Mouse (Mus musculus) fat pad, adult 2 months (tissue): ENCODE data around the gene Polr3a.
A peak's percentile ranks its signal among the peaks of the same experiment; 100 is the strongest.

ENCODE experiments used
- DNase-seq: peaks from one replicate; pipeline ENCODE4 v3.0.0-alpha.2; 2011; ENCODE audit warnings: low read depth, low spot score; ENCODE audit errors: extremely low read depth

Polr3a gene

DNA sequence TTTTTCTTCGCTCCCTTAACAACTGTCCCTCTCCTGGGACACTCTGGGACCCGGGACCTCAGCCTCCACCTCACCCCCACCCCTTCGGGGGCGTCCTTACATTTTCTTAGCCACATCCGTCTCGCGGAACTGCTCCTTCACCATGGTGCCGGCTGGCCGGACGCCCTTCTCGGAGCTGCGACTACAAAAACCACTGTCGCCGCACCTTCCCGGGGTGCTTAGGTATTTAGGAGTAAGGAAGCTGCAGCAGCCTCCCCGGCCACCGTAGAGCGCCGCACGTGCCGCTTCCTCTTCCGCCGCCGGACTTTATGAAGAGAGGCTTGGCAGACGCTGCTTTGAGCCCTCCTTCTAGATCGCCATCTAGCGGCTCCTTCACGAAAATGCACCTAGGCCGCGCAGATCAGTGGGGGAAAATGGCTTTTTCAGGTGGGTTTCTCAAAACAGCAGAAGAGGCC, at the start of gene Polr3a, which contains the start of gene Rps24:
TSS of gene Polr3a (minus strand) at position 286 of the 455 bp plus-strand sequence.
TSS of gene Rps24 (plus strand) at position 353 of the 455 bp plus-strand sequence.
- peak; percentile 45 for DNase-seq

DNA sequence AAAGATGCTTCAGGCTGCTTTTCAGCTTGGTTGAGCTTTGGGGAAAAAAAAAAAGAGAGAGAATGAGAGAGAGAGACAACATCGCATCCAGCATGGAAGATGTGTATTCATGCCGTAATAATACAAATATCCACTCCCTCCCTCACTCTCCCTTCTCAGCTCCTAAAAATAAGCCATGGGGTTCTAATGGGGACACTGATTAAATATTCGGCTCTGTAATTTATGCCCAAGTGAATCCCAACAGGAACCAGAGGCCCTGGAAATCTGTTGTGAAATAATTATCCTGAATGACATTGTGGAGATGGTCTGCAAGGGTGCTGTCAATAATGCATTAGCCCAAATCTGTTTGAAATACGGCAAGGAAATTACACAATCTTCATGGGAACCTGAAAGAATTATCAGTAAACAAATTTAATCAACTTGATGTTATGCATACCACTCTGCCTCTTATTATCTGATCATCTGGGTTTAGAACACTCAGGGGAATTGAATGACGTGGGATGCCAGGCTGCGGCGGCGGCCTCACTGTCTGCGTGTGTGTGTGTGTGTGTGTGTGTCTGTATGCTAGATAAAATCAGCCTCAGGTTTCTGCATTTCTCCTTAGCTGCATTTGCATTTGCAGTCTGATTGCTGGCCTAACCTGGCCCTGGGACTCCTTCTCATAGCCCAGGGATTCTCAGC, 48.1 kb upstream of the Polr3a start:
- no peak for DNase-seq

DNA sequence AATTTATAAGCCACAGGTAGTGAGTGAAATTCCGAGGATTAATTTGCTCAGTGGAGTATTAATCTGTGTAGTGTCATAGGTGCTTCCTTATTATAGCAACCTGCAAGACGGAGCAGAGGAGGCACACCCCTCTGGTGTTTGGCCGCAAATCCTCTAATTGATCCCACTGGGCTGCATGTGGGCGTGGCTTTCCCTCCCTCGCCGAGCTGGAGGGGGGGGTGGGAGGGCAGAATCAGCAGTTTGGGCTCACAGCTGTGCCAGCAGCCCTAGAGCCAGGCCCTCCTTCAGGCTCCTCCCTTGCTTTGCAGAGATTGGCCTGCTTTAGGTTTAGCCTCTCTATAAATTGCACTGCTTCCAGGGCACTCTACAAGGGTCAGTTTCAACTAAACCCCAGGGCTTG, 43.4 kb upstream of the Polr3a start:
- peak; percentile 10 for DNase-seq

DNA sequence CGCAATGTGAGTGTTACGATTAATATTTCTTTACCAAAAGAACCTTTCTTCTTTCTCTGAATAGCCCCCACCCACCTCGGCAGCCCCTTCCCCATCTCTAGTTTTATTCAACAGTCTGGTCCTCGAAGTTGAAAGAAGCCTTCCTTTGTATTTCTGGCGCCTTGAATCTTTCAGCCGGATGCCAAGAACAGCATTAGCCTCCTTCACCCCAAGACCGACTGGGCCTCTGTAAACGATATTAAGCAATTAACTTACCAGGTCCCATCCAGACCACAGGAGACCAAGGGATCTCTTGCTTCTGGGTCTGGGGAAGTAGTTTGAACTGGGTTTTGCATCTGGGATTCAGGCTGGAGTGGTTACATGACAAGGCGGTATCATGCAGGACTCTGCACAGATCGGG, 39.6 kb upstream of the Polr3a start:
- DNase-seq: no peak

DNA sequence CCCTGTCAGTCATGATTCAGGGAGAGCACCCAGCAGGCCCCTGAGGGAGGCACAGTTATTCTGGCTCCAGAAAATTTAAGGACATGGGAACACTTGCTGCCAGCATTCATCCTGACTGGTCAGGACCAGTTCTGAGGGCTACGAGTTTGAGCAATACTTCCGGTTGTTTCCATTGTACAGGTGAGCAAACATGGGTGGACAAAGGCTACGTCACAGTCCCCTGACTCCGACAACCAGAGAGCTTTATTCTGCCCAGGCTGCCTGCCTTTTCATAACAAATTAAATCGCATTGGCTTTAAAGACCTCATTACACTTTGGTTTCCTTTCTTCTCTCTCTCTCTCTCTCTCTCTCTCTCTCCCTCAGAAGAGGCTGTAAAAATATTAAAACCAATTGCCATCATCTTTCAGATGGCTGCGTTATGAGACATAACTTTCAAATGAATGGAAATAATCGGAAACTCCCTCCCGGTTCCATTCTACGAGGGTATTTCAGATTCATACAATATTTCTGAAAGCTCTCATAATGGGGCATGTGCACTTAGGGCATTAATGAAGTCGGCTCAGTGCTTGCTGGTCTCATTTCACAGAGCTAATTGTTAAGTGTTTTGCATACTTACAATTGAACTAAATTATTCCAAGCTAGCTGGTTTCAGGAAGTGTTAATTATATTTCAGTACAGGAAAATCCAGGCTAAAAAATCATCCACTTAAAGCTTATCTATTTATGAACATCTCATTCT, 39.0 kb upstream of the Polr3a start:
- no peak for DNase-seq

DNA sequence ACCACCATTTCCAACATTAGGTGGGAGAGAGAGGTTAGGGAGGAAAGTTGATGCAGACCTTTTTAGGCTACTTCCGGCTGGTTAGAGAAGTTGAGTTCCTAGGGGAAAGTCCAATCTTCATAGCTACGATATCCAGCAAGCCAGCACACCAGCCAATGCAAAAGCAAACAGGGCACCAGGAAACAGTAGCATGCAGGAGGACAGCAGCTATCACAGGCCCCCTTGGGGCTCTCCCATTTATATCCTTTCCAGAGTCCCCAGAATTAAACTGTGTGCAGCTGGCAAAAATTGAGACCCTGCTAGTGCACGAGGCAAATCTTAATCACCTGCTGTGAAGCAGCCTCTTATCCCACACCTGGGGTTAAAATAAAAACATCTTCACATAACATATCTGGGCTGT, 38.3 kb upstream of the Polr3a start:
- DNase-seq: no peak

DNA sequence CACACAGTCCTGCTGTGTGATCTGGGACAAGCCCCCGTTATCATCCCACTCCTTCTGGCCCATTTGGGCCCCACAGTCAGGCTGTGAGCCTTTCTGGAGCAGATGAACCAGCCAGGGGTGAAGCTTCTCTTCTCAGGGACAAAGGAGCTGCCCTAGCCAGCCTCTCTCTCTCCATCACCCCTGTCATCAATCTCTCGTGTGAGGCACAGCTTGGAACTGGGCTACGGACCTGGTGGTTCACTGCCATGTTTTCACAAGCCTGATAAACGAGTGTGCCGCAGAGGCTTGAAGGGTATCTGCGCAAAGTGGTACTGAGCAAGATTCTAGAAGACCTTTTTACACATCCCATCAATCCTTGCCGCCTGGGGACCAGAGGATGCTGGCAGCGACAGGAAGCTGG, 34.7 kb upstream of the Polr3a start:
- DNase-seq: no peak

DNA sequence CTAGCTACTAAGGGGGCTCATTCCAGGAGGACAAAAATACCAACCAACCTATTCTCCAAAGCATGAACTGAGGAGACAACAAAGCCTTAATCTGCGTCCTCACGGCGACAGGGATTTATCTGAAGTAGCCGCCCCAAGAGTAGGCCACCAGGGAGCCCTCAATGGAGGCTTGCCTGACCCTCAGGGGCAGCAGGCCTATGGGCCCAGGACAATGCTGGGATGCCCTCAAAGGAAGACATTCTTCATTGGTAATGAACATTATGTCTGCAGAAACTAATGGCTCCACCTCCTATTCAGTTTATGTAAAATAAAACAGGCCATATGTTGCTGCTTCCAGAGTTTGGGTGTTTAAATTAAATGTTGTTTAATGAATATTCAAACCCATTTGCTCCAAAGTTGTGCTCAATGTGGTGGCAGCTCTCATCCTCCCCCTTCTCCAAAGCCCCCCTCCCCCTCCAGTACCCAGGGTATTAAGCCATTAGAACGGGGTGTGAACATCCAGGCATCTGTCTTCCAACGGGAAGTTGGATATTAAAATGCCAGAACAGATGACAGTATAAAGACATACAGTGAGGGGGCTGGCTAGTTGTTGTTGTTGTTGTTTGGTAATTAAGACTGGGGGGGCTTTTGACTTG, 25.8 kb upstream of the Polr3a start:
- no peak for DNase-seq

DNA sequence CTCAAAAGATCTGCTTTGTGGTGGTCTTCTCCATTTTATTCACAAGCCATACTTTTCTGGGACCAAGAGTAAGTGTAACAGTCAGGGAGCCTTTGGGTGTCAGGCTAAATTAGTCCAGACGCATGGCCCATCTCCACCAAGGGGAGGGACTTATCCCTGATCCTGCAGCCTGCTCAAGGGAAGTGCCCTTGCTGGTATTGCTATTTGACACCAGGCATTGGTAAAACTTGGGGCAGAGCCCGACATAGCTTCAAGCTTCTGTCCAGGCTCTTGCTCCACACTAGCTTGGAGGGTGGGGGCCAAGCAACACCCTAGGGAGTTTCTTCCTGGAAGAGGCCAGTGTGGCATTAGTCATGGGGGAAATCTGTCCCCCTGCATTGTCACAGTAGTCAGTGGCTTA, 23.8 kb upstream of the Polr3a start:
- no peak for DNase-seq

DNA sequence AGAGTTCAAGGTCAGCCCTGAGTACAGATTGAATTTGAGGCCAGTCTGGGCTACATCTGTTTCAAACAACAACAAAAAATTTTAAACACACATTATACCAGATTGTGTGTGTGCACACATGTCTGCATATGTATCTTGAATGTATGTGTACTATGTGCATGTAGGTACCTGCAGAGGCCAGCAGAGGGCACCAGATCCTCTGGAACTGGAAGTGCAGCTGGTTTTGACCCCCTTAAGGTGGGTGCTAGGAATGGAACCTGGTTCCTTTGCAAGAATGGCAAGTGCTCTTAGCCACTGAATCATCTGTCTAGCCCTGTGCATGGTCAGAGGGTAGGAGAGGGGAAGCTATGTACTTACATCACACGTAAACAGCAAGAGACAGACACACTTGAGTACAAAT, 23.4 kb upstream of the Polr3a start:
- no peak for DNase-seq

DNA sequence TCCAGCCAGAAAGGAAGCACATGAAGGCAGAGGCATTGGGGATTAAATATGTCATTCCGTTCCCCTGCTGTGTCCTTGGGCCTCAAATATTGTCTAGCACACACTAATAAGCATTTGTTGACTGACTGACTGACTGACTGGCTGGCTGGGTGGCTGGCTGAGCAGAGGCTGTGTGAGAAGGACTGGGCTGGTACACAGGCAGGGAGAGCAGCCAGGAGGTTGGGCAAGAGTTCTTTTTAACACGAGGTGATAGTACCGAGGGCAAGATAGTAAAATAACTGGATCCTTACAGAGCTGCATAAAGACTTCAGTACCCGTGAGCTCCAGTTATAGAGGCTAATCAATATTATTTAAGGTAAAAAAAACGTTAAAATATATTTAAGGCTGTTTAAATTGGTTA, 22.7 kb upstream of the Polr3a start:
- DNase-seq: no peak

DNA sequence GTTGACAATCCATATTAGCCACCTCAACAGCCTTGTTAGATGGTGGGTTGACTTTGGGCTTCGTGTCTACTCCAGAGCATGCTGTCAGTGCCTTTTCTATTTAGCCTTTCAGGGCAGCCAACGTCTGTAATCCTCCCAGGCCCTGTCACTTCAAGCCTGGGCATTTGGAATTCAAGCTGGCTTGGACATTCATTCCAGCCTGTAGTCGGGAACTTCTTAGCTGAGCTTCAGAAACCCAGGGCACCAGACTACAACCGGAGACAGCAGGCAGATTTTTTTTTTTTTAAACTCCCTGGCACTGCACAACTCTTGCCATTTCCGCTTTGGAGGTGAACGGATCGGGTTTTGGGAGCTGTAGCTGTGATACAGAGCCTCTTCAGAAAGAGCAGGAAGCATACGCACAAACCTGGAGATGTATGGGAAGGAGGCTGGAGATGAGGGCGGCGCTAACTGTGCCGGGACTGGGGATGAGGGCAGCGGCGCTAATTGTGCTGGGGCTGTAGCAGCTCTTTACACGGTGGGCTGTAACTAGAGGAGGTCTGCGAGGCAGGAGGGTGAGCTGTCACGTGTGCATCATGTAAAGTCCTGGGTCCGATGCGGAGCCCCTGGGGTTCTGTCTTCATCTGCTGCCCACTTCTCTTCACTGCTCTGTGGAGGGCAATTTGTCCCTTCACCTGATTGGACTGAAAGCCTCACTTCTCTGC, 21.4 kb upstream of the Polr3a start:
- DNase-seq: no peak

DNA sequence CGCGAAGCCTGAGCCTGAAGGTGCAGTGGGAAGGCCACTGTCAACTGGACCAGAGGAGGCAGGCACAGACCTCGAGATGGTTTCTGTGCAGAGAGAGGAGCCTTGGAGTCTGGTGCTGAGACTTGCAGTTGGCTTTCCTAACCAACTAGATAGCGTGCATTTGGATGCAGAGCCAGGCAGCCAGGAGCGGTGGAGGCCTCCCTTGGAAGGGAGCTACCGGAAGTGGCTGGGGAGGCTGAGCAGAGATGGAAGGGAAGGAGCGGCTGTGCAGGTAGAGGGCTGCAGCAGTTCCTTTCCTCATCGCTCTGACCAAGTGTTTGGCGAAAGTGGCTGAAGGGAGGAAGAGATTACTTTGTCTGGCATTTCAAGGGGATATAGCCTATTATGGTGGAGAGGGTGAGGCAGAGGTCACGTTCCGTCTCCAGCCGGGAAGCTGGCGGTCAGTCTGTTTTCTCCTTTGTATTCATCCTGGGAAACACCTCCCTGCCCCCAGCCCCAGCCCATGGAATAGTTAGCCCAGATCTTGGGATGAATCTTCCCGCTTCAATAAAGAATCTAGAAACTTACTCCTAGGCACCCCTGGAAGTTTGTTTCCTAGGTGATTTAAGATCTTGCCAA, 20.7 kb upstream of the Polr3a start:
- DNase-seq: no peak

DNA sequence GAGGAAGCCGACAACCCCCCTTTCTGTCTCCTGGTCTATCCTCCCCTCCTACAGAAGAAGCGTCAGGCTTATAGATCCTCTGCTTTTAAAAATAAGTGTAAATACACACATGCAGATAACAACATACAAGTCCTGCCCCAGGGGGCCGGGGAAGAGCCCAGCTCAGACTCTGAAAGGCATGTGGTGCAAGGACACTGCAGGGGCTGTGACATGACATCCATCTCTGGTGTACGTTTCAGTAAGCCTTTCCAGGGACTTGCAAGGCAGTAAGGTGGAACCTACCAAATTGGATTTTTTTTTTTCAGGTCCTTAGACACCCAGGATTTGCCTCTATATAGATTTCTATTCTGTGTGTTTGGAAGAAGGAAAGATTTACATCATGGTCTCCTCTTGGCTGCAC, 14.4 kb upstream of the Polr3a start:
- no peak for DNase-seq

DNA sequence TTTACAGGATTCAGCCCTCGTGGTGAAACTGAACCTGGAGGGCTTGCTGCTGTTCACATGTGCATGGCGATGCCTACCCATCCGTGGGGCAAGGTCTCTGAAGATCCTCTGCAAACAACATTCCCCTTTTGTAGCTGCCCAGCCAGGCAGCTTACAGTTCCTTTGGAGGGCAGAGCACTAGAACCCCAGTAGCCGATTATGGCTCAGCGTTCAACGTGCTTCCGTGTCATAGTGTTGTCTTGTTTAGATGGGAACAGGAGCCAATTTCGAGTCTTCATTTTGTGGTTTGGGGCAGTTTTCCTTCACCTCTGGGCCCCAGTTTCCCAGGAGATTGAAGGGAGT, 14.0 kb upstream of the Polr3a start:
- no peak for DNase-seq

DNA sequence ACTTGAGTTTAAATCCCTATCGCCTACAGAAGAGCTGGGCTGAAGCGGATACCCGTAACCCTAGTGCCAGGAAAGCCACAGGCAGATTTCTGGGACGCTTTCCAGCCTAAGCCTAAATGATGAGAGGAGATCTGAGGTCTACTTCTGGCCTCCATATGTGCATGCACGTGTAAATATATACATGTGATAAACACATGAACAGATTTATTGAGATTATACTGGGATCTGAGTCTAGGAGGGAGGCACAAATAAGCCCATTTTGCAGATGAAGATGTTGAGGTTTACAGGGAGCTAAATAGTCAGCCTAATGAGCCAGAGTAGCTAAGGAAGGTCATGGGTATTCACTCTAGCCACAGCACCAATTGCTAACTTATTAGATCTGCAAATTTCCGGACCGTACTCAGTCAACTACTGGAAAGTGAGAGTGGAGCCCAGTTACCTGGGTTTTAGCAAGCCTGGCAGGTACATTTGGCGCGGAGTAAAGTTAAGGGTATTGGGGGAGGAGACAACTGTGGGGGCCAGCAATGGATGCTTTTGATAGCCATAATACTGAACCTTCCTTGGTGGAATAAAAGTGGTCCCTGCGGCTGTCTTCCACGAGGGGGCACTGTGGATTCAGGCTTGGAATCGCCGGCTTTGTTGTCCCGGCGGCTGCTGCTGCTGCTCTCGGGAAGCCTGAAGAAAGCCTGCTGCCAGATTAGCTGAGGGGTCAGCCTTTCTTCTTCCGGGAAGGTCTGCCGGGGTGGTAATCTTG, 13.4 kb upstream of the Polr3a start:
- peak; percentile 61 for DNase-seq

DNA sequence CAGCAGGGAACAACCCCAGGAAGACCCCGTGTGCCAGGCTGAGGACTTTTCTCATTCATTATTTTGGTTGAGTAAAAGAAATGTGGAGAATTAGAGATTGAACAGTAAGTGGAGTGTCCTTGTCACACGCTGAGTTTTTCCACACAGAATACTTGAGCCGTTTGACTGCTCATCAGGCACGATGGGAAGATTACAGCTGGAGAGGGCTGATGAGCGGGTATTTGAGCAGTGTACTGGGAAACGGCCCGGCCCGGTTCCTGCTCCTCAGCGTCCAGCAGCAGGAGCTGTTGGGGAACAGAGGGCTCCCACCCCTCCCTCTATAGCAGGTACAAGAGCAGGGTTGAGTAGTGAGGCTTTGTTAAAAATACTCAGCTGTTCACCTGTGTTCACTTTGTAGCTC, 12.6 kb upstream of the Polr3a start:
- DNase-seq: no peak

DNA sequence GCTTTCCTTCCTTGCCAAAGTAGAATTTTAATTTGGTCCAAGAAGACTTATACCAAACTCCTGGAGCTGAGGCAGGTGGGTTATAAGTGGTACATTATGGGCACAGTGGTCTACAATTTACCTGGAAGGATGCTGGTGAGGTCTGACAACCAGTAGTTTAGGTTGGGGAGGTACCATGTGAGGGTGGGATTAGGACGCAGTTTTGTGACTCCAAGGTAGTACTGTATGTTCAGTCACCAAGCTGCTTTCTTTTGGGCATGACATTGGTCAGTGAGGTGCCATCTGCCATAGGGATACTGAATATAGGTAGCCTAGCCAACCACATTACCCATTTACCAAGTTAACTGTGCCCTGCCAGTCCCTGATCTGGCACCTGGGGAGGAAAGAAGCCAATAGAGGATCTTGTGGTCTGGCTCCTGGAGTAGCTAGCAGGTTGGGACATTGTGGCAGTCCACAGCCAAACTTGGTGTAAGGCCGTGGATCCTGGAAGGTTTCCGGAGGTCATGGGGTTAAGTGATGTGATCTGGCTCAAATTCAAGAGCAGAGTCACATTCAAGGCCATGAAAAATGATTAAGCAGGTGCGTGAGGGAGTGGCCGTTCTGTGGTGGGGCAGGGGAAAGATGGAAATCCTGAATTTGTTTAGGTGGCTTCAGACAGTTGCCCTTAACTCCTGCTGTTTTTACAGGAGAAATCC, 11.8 kb upstream of the Polr3a start:
- no peak for DNase-seq

DNA sequence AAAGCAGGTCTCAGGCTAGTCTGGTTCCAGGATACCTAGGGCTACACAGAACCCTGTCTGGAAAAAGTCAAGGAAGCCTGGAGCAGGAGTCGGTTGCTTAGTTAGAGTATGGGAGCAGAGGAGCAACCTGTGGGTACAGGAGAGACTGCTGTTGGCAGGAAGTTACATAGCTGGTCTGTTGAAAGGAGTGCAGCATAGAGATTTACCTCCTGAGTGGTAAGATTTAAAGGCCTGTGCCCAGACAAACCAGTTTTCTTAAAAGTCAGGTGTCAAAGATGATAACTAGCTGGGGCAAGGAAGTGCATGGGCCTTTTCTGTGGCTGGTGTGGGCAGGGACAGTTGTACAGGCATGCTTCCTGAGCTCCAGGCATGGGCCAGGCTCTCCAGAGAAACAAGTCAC, 10.6 kb upstream of the Polr3a start:
- peak; percentile 43 for DNase-seq

DNA sequence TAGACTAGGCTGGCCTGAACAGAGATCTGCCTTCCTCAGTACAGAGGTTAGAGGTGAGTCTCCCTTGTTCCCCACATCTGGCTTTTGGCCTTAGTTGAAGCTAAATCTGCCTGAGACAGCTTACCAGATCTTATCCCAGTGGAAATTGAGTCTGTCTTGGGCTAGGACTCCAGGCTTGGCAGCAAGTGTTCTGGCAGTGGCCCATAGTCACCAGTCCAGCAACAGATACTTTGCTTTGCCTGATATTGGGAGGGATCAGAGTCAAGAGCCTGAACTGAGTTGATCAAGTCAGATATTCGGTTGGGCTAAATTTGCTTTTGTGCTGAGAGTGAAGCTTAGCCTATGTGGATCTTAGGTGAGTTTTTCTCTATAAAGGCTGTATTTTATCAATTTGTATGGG, 9.6 kb upstream of the Polr3a start:
- no peak for DNase-seq
